Mouse (Mus musculus) left cerebral cortex, adult 2 months (tissue): ENCODE measurements around the gene Xxylt1. TPM values are rescaled to one million over a fixed set of nuclear protein-coding genes. Genes with fewer than 3 reads are reported as not detected.

Experiments used
- DNase-seq, 2 experiments: peaks; one replicate each; pipeline ENCODE4 v3.0.0; 2021 to 2022; ENCODE audit warnings: low spot score in 2 of 2, mixed read lengths in 1 of 2; ENCODE audit errors: extremely low spot score in 1 of 2
- H3K27ac ChIP-seq: fragments of 200-600 bp; 2 replicates; pipeline ENCODE4 v1.8.1; 2022
- H3K4me3 ChIP-seq: fragments of 200-600 bp; 2 replicates; pipeline ENCODE4 v1.8.1; 2022
- CTCF ChIP-seq: fragments of 200-600 bp; IDR thresholded peaks from 2 replicates; pipeline ENCODE4 v1.8.1; 2022; ENCODE audit warnings: antibody characterized with exemption, mild to moderate bottlenecking, moderate library complexity
- intact Hi-C: fragments of 180-260 bp; cut with DNase I; formaldehyde crosslinking; loops from one replicate; pipeline ENCODE4 v1.15.1; 2025
- total RNA-seq, 2 experiments: library from RNA; stranded (reverse); gene quantifications; 2 replicates each; pipeline ENCODE4 v1.2.3; 2021

The Xxylt1 gene
- total RNA-seq, 2 experiments from 2014 or later, result 19.4 to 21.9 TPM

DNA sequence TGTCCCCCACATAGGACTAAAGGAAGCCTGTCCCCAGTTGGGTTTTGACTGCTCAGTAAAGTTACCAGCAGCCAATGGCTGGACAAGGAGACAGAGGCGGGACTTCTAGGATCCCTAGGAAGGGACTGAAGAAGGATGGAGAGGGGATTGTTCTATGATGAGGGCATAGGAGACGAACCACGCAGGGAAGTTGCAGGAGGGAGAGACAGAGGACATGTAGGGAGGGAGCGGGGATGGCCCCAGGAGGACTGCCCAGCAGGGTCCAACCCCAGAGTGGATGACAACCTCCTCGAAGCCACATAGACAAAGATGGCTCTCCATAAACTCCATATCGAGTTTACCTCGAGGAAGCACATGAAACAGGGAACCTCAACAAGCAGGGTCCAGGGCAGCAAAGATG, 157.3 kb downstream of the Xxylt1 start:
- intact Hi-C loops, result no loop called here
- H3K4me3 ChIP-seq, result no peak overlapping the region
- no peak for DNase-seq
- H3K27ac ChIP-seq, result no peak overlapping the region
- no peak for TF ChIP-seq CTCF

DNA sequence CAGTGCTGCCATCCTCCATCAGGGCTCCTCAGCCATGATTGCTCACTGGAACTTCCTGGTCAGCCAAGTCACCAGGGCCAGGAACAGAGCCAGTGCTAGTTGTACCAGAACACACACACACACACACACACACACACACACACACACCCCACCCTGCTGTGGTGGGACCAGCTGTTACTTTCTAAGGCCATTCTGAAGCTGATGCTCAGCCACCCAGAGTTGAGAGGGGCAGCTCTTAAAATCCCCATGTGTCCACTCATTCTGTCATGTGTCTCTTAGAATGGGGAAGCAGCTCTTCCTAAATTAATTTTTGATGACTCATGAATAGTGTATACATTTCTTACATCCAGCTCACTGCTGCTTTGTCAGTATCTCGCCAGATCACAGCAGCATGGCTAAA, 158.7 kb downstream of the Xxylt1 start:
- intact Hi-C loops, result no loop called here
- Histone ChIP-seq H3K4me3 (no peak overlapping the region), H3K27ac (no peak overlapping the region)
- no peak for TF ChIP-seq CTCF
- DNase-seq, result no peak

DNA sequence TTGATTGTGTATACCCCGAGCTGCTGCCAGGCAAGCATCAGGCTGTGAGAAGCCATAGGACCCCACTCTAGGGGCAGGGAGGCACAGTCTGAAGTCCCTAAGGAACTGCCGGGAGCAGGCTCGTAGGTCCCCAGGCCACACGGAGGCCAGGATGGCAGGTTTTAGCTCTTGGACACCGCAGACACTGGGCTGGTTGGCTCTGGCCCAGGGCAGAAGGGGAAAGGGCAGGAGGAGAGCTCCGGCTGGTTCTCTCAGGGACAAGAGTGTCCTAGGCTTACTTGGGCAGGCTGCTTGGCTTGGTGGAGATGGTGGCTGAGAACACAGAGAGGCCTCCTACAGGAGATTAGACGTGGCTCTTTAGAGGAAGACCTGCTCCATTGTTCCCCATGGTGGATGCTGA, 162.4 kb downstream of the Xxylt1 start:
- Histone ChIP-seq H3K4me3 (no peak overlapping the region), H3K27ac (no peak overlapping the region)
- TF ChIP-seq CTCF, result no peak
- DNase-seq, result no peak
- intact Hi-C loops, result no loop called here

DNA sequence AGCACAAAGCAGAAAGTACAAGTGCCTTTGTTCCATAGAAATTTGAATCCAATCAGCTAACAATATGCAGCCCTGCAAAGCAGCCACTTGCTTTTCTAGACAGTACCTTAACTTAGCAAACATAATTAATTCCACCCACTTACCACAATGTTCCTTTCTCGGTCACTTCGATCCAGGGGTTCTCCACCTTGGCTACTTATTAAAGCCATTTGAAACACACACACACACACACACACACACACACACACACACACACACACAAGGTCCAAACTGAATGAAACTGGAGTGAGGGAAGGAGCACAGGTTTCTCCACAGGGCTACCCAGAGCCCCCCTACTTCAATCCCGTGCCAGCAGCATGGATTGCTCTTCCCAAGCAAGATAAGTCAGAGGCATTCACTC, 164.3 kb downstream of the Xxylt1 start:
- intact Hi-C loops, result no loop called here
- TF ChIP-seq CTCF, result no peak
- Histone ChIP-seq H3K4me3 (no peak overlapping the region), H3K27ac (no peak overlapping the region)
- no peak for DNase-seq

DNA sequence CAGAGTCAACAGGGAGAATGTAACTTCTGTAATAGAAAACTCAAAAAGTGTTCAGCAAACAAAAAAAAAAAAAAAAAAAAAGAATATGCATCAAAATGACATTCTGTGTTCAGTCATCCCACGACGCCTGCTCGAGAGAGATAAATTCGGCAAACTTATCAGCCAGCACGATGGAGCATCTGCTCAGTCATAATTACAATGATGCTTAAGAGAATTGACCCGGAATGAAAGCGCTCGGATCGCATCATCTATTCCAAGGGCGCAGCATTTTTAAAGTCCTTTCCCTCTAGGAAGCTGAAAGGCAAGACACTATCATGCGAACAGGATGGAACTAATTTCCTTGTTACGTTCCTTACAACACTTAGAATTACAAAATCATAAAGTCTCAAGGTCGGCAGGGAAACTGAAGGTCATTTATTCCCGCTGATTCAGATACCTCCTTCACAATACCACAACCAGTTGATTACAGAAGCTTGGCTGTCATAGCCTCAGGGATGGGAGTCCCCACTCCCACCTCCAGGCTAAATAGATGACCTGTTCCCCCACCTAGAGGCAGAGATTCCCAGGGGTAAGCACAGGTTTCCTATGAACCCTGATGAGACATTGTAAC, 165.5 kb downstream of the Xxylt1 start:
- Histone ChIP-seq H3K4me3 (no peak overlapping the region), H3K27ac (no peak overlapping the region)
- no peak for TF ChIP-seq CTCF
- intact Hi-C loops, result no loop called here
- no peak for DNase-seq

Other genes with a start within 250 kb of the Xxylt1 start
- 100 to 1,000 TPM; 111 to 112 TPM for gene Acap2, start 119.8 kb upstream of the Xxylt1 start, total RNA-seq
- gene Ppp1r2, start 193.8 kb upstream of the Xxylt1 start, total RNA-seq, result 100 to 1,000 TPM in 1 of 2 experiments, 10 to 100 TPM in 1; 92.8 to 107 TPM
- gene Apod, start 233.4 kb upstream of the Xxylt1 start, total RNA-seq, result 100 to 1,000 TPM; 125 to 160 TPM